Mouse (Mus musculus) right cerebral cortex, adult 18-20 months (tissue): ENCODE measurements at regions not wholly inside any gene's neighbourhood (a gene's known extent, or its start where the extent isn't known, plus 50 kb on each side); places are given as distances from the start of the nearest gene placed in this dataset.
A peak's percentile ranks its signal among the peaks of the same experiment; 100 is the strongest.

Experiments
- DNase-seq: peaks from one replicate; pipeline ENCODE4 v3.0.0; 2022; ENCODE audit warnings: mixed read lengths

DNA sequence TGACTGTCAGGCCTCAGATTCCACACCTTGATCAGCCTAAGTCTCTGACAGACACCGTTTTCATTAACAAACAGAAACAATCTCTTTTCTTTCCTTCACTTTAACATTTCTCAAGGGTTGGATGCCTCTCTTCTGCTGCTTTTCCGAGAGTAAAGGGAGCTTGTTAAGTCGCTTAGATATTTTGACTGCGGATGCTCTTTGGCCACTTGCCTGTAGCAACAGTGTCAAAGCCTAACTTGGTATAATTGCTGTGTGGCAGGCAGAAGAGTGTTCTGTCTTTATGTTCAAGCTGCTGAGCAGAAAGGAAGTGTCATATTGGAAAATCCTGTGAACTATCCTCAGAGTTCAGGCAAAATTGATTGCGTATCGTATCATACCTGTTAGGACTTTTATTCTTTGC, 112.3 kb upstream of the Zeb2 start:
- DNase-seq, result no peak

DNA sequence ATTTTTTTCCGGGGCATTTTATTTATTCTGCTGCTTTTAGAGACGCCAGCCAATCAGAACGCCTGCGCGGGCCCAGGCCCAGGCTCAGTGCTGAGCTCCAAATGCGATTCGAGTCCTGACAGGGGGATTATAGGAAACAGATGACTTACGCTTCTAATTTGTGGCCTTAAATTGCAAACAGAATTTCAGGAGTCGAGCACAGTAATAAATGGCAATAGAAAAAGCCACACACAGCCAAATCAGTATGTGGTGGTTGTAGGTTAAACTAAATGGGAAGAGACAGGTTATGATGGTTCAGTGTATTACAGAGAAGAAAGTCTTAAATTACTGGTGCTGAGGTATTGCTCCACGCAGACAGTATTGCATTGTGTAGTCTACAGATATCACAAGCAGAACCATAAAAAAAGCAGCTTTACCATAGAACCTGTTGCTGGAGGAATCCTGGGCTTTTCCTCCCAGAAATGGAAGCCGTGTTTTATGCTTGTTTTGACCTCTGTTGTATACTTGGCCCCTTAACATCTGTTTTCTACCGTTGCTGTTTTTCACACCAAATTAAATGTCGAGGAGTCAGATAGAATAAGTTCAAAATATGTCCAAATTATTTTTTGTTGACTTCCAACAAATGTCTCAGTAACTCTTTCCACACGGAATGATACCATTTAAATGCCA, 110.2 kb upstream of the Zeb2 start:
- DNase-seq, result no peak

DNA sequence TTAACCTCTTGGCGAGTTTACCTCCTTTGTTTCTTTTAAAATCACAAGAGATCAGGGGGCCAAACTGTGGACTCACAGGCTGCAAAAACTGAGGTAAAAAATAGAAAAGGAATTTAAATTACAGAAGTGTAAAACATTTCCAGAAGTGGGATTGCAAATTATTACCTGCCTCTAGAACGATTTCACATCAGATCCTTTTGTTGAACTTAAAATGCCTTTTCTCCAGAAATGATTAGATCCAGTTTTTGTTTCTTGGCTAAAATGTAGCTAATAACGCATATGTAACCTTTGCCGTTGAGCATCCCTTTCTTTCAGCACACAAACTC, 108.8 kb upstream of the Zeb2 start:
- DNase-seq, result no peak

DNA sequence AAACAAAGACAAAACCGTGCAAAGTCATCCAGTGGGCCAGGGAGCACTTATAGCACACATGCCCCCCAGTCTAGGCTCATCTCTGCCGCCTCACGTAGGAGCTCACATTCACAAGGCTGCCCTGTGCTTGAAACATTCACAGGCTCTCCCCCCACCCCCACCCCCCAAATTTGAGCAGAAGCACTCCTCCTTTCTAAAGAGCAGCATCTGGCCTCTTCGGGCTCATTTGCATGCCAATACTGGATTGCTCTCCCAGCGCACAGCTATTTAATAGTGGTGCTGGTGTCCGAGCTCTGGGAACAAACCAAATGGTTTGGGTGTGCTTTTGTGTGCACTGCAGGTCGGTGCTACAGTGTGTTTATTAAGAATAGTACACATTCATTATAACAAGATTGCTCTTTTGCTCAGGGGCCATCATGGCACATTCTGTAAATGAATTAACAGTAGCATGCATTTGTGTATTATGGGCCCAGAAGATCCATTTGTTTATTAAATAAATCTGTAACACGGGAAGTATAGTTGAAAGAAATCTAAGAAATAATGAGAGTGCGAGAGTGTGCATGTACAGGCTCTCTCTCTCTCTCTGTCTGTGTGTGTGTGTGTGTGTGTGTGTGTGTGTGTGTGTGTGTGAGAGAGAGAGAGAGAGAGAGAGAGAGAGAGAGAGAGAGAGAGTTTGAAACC, 108.3 kb upstream of the Zeb2 start:
- no peak for DNase-seq

DNA sequence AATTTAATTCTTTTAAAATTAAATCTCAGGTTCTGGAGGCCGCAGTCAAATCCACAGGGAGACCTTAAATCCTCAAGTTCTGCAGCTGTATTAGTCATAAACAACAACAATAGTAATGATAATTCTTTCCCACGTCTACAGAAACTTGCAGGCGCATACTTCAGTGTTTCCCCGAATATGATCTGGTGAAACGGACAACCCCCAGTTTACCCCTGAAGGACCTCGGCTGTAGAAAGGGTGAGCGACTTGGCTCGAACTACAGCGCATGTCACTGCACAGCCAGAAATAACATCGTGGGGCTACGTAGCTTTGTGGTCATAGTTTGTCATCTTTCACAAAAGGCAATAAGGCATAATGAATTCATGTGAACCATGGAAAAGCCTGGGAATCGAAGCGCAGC, 105.0 kb upstream of the Zeb2 start:
- DNase-seq, result no peak

DNA sequence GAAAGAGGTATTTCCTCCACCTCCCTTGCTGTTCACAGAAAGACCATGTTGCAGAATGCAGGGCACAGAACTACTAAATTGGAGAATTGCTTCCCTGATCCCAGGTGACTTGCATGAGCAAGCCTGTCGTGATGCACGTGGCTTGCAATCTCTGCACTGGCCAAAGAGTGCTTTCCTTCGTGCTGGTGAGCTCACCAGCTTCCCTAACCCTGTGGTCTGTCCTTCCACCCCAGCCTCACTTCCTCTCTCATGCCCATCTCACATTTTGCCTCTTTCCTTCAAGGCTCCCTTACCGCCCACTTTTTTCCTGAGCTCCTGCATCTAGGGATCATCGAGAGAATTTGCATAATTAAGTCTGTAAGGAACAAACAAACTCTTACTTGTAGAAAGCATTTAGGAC, 102.7 kb upstream of the Zeb2 start:
- no peak for DNase-seq

DNA sequence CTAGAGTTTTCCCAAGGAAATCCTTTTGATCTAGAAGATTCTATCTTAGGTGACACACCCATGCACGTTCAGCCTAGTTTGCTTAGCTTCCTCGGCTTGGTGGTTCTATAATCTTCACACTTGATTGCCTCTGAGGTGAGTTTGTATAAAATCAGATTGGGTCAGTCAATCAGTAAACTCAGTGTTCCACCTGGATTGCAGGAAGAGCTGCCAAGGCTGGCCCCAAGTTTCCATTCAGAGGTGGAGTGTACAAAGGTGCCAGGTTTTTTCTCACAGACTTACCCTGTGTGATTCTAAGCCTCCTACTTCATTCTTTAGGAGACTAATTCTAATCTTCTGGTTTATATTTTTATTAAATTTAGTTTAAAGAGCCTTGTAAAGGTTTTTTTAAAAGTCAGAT, 95.6 kb upstream of the Zeb2 start:
- DNase-seq, result no peak

DNA sequence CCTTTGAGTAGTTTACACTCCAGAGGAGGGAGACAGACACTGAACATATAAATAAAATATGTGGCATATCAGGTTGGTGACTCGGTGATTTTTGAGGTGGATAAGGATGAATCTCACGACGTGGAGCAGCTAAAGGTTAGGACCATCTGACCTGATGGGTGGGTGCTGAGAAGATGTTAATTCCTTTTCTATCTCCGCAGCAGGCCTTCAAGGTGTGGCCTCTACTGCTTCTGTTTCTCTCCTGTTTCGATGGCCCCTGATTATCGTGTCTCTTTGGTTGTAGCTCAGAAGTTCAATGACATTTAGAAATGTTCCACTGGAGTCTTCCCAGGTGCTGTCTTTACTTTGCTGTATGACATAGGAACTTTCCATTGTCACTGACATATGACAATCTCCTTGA, 91.3 kb upstream of the Zeb2 start:
- no peak for DNase-seq

DNA sequence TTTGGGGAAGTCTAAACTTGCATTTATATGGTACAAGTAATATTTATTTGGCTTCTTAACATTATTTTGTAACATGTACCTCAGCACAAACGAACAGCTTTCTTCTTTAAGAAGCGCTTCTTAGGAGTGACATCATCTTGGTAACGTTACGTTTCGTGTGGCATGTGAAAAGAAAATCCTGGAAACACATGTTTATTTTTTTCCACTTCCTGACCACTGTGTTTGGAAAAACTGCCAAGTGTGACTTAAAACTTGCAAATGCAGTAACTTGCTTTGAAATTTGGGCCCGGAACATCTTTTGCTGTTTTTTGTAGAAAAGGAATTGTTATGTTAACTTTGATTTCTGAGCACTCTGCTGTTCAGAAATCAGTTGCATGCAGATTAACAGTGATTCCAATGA, 88.6 kb upstream of the Zeb2 start:
- DNase-seq, result no peak

DNA sequence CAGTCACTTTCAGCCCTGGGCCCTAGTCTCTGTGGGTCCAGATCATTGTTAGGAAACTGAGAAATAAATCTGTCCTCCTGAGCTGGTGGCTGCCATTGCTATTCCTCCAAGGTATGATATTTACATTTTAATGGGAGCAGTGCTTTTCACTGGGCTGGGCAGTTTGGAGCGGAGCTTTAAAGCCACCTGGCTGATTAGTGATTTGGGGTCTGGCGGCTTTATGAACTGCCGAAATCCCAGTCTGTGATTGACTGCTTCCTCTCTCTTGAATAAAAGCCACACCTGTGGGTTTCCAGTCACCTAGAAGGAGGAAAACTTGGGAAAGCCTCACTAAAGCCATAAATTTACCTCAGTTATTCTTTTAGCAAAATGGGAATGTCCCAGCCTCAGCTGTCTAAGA, 88.0 kb upstream of the Zeb2 start:
- DNase-seq, result no peak

DNA sequence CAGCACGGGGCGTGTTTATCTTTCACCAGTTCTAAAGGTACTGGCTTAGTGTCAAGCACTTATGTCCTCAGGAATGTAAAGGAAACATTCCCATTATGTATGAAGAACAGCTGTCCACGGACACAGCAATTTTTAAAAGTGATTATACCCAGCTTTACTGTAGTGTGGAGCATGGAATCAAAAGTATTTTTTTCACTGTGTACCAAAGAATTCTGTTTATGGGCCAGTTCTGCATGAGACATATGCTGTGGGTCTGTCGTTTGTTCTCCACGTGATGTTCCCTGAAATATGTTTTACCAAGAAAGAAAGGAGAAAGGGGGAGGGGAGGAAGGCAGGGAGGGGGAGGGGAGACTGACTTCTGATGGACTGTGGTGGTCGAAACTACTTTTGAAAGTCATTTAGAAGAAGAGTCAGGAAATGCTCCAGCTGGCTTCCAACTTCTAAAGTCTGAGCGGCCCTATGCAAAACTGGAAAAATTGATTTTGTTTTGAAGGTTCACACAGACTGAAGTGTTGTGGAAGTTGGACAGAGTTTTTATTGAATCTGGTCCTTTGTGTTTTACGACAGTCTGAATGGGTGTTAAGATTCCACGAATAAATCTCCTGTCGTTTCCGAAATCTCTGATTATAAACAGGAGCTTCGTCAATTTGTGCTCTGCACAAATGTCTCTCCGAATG, 80.9 kb upstream of the Zeb2 start:
- no peak for DNase-seq

DNA sequence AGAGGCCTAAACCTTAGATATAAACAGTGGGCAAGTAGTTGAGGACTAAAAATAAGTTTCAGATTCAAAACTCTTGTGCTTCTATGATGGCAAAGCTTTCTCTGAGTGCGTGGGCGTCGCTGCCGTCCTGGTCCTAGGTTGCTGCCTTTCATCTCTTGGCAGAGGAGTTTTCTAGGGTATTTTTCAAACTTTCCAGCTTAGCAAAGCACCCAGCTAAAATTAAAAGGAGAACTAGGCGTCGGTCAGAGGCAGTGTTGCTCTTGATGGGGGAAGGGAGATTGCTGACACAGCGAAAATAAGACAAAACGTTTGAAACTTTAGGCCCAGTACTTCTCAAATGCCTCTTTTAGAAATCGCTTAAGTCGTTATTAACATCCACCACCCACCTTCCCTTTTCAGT, 80.1 kb upstream of the Zeb2 start:
- DNase-seq, result no peak

DNA sequence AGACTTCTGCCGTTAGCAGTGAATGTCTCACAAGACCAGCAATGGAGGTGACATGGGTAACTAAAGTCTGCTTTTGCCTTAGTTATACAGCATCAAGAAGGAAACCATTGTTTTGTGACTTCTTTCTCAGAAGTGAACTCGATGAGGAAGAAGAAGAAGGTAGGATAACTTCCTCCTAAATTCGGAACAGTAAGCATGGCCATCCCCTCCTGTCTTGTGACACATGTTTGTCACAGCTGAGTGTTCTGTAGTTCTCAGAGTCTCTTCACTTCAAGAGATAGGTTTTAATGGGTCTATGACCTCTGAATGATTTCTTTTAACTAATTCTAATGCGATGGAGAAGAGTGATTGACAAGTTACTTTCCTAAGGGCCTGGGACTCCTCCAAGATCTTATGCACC, 79.3 kb upstream of the Zeb2 start:
- DNase-seq, result no peak

DNA sequence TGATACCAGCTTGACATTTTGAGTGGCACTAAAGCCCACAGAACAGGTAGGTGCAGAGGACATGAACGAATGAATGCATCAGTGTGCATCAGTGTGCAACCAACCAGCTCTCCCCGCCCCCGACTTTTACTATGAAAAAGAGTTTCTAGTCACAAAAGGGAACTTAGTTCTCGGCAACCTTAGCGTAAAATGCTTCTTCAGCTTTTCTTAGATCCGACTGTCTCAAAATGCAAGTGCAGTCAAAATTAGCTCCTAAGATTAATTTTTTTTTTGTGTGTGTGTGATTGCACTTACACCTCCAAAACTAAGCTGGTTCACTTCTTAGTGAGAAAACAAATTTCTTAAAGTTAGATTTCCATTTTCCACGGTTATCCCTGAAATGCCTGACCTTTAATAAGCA, 77.1 kb upstream of the Zeb2 start:
- no peak for DNase-seq

DNA sequence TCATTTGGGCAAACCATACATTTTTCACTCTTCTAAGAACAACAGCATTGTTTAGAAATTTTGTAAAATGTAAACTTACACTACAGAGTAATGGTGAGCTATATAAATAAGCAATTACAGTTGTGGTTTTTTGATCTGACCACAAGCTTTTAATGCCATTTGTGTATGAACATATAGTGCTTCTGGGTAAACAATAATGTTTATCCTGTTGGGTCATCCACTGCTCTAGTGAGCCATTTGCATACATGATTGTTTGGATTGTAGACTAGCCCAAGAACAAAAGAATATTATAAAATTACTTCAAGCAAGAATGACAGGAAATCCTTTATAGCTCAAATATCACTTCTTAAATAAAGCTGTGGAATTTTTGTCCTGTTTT, 68.4 kb upstream of the Zeb2 start:
- no peak for DNase-seq

DNA sequence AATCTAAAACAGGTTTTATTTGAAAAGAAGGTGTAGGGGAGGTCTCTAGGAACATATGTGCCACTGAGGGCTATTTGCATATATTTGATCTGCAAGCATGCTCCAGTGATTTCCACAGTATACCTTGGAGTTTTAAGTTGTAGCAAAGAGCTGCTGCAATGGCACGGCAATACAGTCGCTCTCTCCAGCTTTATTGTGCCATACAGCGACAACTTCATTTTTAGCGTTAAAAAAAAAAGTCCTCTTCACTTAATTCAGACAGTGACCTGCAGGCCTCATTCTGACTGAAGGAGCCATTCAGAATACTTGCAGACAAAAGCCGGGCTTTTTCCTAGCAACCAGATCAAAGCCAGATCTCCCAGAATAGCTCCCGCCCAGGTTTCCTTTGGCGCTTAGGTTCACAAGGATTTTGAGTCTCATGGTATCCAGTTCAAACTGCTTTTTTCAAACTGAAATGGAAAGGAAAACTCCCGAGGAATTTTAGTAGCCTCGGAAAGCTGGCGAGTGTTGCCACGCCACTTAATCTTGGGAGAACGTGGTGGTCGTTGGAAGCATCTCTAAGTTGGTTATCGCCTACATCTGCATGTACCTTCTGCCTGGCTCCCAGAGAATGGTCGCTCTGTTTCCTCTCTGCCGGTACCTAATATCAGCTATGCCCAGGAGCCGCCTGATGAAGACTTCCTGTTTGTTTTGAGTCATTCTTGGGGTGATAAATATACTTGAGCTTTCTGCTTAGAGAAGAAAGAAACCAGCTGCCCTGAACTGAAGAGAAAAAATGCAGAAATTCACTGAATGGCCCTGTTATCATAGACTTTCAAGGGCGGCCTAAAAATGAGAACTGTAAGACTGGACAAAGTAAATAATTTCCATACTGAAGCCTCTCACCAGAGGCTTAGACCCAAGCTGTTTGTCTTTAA, 67.8 kb upstream of the Zeb2 start:
- no peak for DNase-seq

DNA sequence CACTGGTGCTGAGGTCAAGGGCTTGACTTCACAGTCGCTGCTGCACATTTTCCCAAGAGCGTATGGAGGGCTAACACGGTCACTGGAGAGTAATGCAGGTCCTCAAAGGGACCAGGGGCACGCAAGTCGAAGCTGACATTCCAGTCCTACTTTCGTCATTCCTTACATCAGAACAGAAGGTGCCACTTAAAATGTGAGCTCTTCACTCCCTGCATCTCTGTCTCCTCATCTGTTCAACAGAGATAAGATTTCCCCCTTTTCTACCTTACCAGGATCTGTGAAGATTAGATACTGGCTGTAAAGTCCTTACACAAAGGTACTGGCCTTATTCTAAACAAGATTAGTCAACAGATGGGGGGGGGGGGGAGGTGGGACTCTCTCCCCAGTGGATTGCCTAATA, 67.0 kb upstream of the Zeb2 start:
- DNase-seq, result no peak

DNA sequence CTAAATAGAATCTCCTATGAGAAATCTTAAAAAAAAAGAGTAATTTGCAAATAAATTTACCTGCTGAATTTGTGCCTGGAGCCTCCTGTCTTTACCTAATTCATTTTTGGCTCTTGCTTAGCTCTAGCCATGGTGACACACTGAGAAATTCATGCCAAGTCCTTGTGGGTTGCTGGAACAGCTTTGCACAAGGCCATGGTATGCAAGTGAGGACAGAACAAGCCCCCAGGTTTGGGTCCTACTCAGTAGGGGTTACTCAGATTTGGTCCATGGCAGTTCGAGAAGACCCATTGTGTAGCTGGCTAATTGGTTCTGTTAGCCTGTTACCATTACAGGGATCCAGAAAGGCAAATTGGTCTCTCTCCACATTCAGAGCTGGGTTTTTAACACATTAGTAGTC, 65.7 kb upstream of the Zeb2 start:
- no peak for DNase-seq

DNA sequence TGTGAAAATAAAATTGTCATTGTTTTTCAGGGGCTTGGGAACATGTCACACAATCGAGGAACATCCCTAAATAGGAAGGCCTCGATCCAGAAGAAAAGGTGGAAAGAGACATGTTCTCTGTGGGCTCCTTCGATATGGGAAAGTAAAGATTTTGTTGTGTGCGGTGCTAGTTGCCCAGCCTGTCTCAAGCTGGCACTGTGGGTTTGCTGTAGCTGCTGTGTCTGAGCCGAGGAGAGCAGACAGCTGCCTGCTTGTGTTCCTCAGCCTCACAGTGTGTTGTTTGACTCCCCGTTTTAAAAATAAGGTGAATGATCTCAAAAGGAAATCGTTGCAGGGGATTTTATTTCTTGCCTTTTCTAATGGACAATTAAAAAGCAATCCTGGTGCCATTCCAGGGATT, 64.4 kb upstream of the Zeb2 start:
- peak; percentile 43 for DNase-seq

DNA sequence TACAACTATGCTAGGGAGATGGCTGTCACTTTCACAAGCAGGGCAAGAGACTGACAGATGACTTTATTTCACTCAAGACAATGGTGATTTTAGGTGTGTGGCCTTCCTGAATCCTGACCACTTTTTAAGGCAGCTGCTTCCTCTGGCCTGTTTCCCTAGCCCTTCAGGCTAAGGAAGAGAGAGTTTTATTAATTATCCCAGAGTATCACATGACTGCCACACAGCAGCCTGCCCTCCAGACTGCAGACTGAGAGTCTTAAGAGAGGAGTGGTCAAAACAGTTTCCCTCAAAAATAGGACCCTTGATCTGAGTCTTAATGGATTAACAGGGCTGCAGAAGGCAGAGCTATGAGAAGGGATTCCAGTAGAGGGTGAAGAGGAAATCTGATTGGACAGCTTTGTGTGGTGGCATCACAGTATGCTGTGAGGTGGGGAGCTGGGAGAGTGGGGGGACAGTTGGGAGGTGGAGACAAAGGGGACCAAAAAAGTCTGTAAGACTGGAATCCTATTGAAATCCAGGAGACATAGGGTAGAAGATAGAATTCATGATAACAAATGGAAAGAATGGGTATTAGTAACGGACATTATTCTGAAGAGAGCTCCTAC, 61.8 kb upstream of the Zeb2 start:
- DNase-seq, result no peak

DNA sequence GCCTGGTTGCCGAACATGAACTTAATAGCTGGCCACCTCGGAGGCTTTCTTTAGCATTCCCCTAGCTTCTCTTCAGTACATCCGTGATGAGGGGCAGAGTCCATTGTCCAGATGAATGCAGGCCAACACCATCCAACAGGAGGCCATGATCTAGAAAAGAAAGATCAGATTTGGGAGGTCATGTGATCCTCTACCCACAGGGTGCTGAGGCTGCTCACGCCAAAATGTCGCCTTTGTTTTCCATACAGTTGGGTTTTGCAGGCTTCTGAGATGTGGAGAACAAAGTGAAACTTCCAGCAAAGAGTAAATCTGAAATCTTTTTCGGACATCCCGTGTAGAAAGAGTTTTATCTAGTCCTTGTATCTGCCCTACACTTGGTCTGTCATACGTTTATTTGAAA, 55.2 kb upstream of the Zeb2 start:
- DNase-seq, result no peak

DNA sequence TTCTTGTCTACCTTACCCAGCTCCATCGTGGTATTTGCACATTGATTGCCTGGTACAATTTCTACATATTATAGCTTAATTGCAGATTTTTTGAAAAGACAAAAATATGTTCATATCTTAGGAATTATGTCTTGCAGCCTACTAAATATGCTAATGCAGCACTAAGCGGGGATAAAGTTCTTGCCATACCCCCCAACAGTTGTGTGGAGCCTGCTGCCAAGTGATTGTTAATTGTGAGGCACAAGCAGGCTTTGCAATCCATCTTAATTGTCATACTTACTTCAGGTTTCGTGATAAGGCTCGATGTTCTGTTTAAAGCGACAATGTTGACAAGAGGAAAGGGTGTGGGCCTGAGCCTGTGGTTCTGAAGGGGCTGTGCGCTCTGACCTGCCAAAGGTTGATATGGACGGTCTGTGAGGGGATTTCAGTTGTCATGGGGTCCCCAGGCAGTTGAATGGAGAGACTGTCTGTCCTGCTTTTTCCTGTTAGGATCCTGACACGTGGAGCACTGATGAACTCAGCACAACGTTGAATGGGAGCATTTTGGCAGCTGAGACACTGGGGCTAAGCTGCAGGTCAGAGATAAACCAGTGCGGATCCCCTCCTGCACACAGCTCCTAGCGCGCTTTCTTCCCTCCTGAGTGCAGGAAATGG, 54.5 kb upstream of the Zeb2 start:
- no peak for DNase-seq

DNA sequence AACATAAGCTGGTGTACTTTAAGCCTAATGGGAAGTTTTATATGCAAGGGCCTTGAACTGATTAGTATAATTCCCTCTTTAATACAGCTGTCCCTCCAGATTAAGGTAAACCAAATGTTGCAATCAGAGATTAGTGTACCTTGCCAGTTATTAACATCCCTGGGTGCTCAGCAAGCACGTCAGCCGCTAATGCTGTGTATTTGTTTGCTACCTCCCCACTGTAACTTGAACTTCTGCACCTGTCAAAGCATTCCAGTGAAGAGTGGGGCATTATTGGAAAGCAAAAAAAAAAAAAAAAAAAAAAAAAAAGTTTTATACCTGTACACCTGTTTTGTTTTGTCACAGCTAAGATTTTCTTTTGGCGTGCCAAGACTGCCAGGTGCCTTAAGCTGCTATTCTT, 53.1 kb upstream of the Zeb2 start:
- no peak for DNase-seq
